Mouse (Mus musculus): Measurements from ENCODE around the gene Sema6d. TPM values are rescaled to one million over a fixed set of nuclear protein-coding genes. Genes with fewer than 3 reads are reported as not detected.

Sema6d gene
- polyA plus RNA-seq, 1 experiment from 2014 or later: 15.3 TPM

- Histone ChIP-seq H3K27me3 (no peaks in the 10 kb centered on the region), H3K9me3 (replicated peaks) (no peaks in the 10 kb centered on the region), H3K4me3 (replicated peaks) (no peak overlapping the region), H3K4me1 (0 out of 2 replicates have a peak, but pooled peaks cover 5% of the 10 kb centered on the region), H3K27ac (replicated peaks) (no peak overlapping the region), H3K36me3 (no peaks in the 10 kb centered on the region), H3K4me2 (replicated peaks) (no peak overlapping the region), H3K9ac (no peak overlapping the region)
- 78% methylated on average over 5 of the region's 5 CpGs for WGBS
- no peak for ATAC-seq (ENCODE audit: insufficient number of reproducible peaks, low FRiP score, low TSS enrichment, low read depth)
These were observed 474.0 kb downstream of the Sema6d start for GRCm38 (mm10) chr2:124563759-124564158.

- H3K9ac ChIP-seq: no peak overlapping the region
- no peaks in the 10 kb centered on the region for H3K9me3 ChIP-seq (replicated peaks)
- WGBS: 82% methylated on average over 4 of the region's 4 CpGs
- no peaks in the 10 kb centered on the region for H3K36me3 ChIP-seq
- no peak overlapping the region for H3K4me3 ChIP-seq (replicated peaks)
- H3K4me2 ChIP-seq (replicated peaks): no peak overlapping the region
- no peak overlapping the region for H3K27ac ChIP-seq (replicated peaks)
- no peaks in the 10 kb centered on the region for H3K27me3 ChIP-seq
- no peaks in the 10 kb centered on the region for H3K4me1 ChIP-seq
- ATAC-seq (ENCODE audit: insufficient number of reproducible peaks, low FRiP score, low TSS enrichment, low read depth): no peak
These were observed 484.0 kb downstream of the Sema6d start for GRCm38 (mm10) chr2:124573734-124574133.

GRCm38 (mm10) chr2:124576053-124576452 lies 486.3 kb downstream of the Sema6d start:
- no peak for ATAC-seq (ENCODE audit: insufficient number of reproducible peaks, low FRiP score, low TSS enrichment, low read depth)
- Histone ChIP-seq H3K4me3 (replicated peaks) (no peak overlapping the region), H3K36me3 (no peaks in the 10 kb centered on the region), H3K27me3 (no peaks in the 10 kb centered on the region), H3K4me2 (replicated peaks) (no peak overlapping the region), H3K9ac (no peak overlapping the region), H3K27ac (replicated peaks) (no peak overlapping the region), H3K9me3 (replicated peaks) (no peaks in the 10 kb centered on the region), H3K4me1 (no peaks in the 10 kb centered on the region)
- 70% methylated on average over 2 of the region's 2 CpGs for WGBS

GRCm38 (mm10) chr2:124583561-124583960 lies 493.8 kb downstream of the Sema6d start:
- Histone ChIP-seq H3K4me1 (no peaks in the 10 kb centered on the region), H3K4me2 (replicated peaks) (no peak overlapping the region), H3K36me3 (no peaks in the 10 kb centered on the region), H3K4me3 (replicated peaks) (no peak overlapping the region), H3K27me3 (no peaks in the 10 kb centered on the region), H3K9me3 (replicated peaks) (no peaks in the 10 kb centered on the region), H3K27ac (replicated peaks) (no peak overlapping the region), H3K9ac (no peak overlapping the region)
- WGBS: 57% methylated on average over 7 of the region's 7 CpGs
- ATAC-seq (ENCODE audit: insufficient number of reproducible peaks, low FRiP score, low TSS enrichment, low read depth): no peak

- Histone ChIP-seq H3K9me3 (replicated peaks) (no peaks in the 10 kb centered on the region), H3K4me1 (no peaks in the 10 kb centered on the region), H3K27me3 (no peaks in the 10 kb centered on the region), H3K27ac (replicated peaks) (no peak overlapping the region), H3K4me3 (replicated peaks) (no peak overlapping the region), H3K4me2 (replicated peaks) (no peak overlapping the region), H3K9ac (no peak overlapping the region), H3K36me3 (no peaks in the 10 kb centered on the region)
- 90% methylated on average over 4 of the region's 4 CpGs for WGBS
- ATAC-seq (ENCODE audit: insufficient number of reproducible peaks, low FRiP score, low TSS enrichment, low read depth): no peak
These were observed 503.0 kb downstream of the Sema6d start for GRCm38 (mm10) chr2:124592750-124593149.

- H3K27ac ChIP-seq (replicated peaks): no peak overlapping the region
- no peak overlapping the region for H3K4me2 ChIP-seq (replicated peaks)
- H3K9ac ChIP-seq: no peak overlapping the region
- H3K4me3 ChIP-seq (replicated peaks): no peak overlapping the region
- WGBS: 65% methylated on average over 3 of the region's 3 CpGs
- H3K27me3 ChIP-seq: no peaks in the 10 kb centered on the region
- no peaks in the 10 kb centered on the region for H3K9me3 ChIP-seq (replicated peaks)
- ATAC-seq (ENCODE audit: insufficient number of reproducible peaks, low FRiP score, low TSS enrichment, low read depth): no peak
- no peaks in the 10 kb centered on the region for H3K4me1 ChIP-seq
- H3K36me3 ChIP-seq: no peaks in the 10 kb centered on the region
These were observed 509.2 kb downstream of the Sema6d start for GRCm38 (mm10) chr2:124599014-124599413.

- Histone ChIP-seq H3K9me3 (replicated peaks) (no peaks in the 10 kb centered on the region), H3K4me1 (no peaks in the 10 kb centered on the region), H3K27ac (replicated peaks) (no peak overlapping the region), H3K9ac (no peak overlapping the region), H3K36me3 (no peaks in the 10 kb centered on the region), H3K27me3 (no peaks in the 10 kb centered on the region), H3K4me3 (replicated peaks) (no peak overlapping the region), H3K4me2 (replicated peaks) (no peak overlapping the region)
- WGBS: 77% methylated on average over 9 of the region's 9 CpGs
- ATAC-seq (ENCODE audit: insufficient number of reproducible peaks, low FRiP score, low TSS enrichment, low read depth): no peak
These were observed 512.1 kb downstream of the Sema6d start for GRCm38 (mm10) chr2:124601702-124602378.

- ATAC-seq (ENCODE audit: insufficient number of reproducible peaks, low FRiP score, low TSS enrichment, low read depth): no peak
- Histone ChIP-seq H3K9me3 (replicated peaks) (no peaks in the 10 kb centered on the region), H3K4me1 (no peaks in the 10 kb centered on the region), H3K4me3 (replicated peaks) (no peak overlapping the region), H3K36me3 (no peaks in the 10 kb centered on the region), H3K27me3 (peaks cover 3% of the 10 kb centered on the region; the same call in 1 of the 2 replicates), H3K27ac (replicated peaks) (no peak overlapping the region), H3K4me2 (replicated peaks) (no peak overlapping the region), H3K9ac (no peak overlapping the region)
- WGBS: 42% methylated on average over 8 of the region's 8 CpGs
These were observed 512.7 kb downstream of the Sema6d start for GRCm38 (mm10) chr2:124602379-124602913.

- Histone ChIP-seq H3K9me3 (replicated peaks) (no peaks in the 10 kb centered on the region), H3K4me1 (peaks cover 4% of the 10 kb centered on the region; the same call in 1 of the 2 replicates), H3K9ac (no peak overlapping the region), H3K4me3 (replicated peaks) (no peak overlapping the region), H3K36me3 (no peaks in the 10 kb centered on the region), H3K27me3 (peaks cover 4% of the 10 kb centered on the region; the same call in 1 of the 2 replicates), H3K4me2 (replicated peaks) (no peak overlapping the region), H3K27ac (replicated peaks) (no peak overlapping the region)
- no peak for ATAC-seq (ENCODE audit: insufficient number of reproducible peaks, low FRiP score, low TSS enrichment, low read depth)
- WGBS: 78% methylated on average over 1 of the region's 1 CpGs
These were observed 515.6 kb downstream of the Sema6d start for GRCm38 (mm10) chr2:124605341-124605740.

- Histone ChIP-seq H3K27ac (replicated peaks) (no peak overlapping the region), H3K36me3 (no peaks in the 10 kb centered on the region), H3K27me3 (peaks cover 4% of the 10 kb centered on the region; the same call in 1 of the 2 replicates), H3K9ac (no peak overlapping the region), H3K4me1 (peaks cover 10% of the 10 kb centered on the region), H3K4me2 (replicated peaks) (no peak overlapping the region), H3K9me3 (replicated peaks) (no peaks in the 10 kb centered on the region), H3K4me3 (replicated peaks) (no peak overlapping the region)
- no peak for ATAC-seq (ENCODE audit: insufficient number of reproducible peaks, low FRiP score, low TSS enrichment, low read depth)
- 60% methylated on average over 5 of the region's 5 CpGs for WGBS
These were observed 518.2 kb downstream of the Sema6d start for GRCm38 (mm10) chr2:124607986-124608385.

GRCm38 (mm10) chr2:124608546-124608945 lies 518.8 kb downstream of the Sema6d start:
- Histone ChIP-seq H3K4me2 (replicated peaks) (peak overlapping the region; percentile 82; the same call in 1 of the 2 replicates), H3K27me3 (peaks cover 4% of the 10 kb centered on the region; the same call in 1 of the 2 replicates), H3K9me3 (replicated peaks) (no peaks in the 10 kb centered on the region), H3K4me3 (replicated peaks) (no peak overlapping the region), H3K27ac (replicated peaks) (no peak overlapping the region), H3K9ac (no peak overlapping the region), H3K36me3 (no peaks in the 10 kb centered on the region), H3K4me1 (peaks cover 10% of the 10 kb centered on the region)
- no peak for ATAC-seq (ENCODE audit: insufficient number of reproducible peaks, low FRiP score, low TSS enrichment, low read depth)
- 66% methylated on average over 4 of the region's 4 CpGs for WGBS

GRCm38 (mm10) chr2:124609014-124609413 lies 519.2 kb downstream of the Sema6d start:
- ATAC-seq (ENCODE audit: insufficient number of reproducible peaks, low FRiP score, low TSS enrichment, low read depth): no peak
- Histone ChIP-seq H3K9me3 (replicated peaks) (no peaks in the 10 kb centered on the region), H3K4me1 (peaks cover 10% of the 10 kb centered on the region), H3K4me3 (replicated peaks) (peak overlapping the region; percentile 81; the same call in 1 of the 2 replicates), H3K4me2 (replicated peaks) (peak overlapping the region; percentile 82), H3K36me3 (no peaks in the 10 kb centered on the region), H3K9ac (no peak overlapping the region), H3K27me3 (peaks cover 4% of the 10 kb centered on the region; the same call in 1 of the 2 replicates), H3K27ac (replicated peaks) (no peak overlapping the region)
- WGBS: 17% methylated on average over 5 of the region's 5 CpGs

Data from embryonic facial prominence, embryonic 15.5 days (tissue).